Mouse (Mus musculus) cerebellum, postnatal 4 days (tissue): ENCODE measurements around the gene Baz2b.

Experiments used
- DNase-seq, 2 experiments: peaks; one replicate each; pipeline ENCODE4 v3.0.0; 2022; ENCODE audit warnings: low spot score in 2 of 2, mixed read lengths in 1 of 2

The Baz2b gene

DNA sequence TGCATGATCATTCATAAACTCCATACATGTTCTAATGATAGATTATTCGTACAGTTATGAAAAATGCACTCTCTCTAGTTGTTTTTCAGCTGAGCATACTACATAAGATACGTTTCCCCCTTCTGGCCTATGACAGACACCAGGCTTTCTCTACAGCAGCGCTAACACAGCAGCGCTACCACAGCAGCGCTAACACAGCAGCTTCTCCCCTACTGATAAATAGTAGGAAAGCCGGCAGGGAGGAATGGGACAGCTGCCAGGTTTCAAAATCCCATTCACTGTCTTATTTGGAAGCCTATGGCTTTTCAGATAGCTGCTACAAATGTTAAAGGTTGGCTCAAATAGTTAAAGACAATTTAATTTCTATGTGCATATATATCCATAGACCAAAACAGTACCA lies 251.1 kb downstream of the Baz2b start:
- peak in 1 of 2 experiments; percentile 34 for DNase-seq

GRCm38 (mm10) chr2:59955916-59956315 lies 253.7 kb downstream of the Baz2b start:
- DNase-seq = no peak

GRCm38 (mm10) chr2:59954791-59955190 lies 254.8 kb downstream of the Baz2b start:
- DNase-seq = no peak

DNA sequence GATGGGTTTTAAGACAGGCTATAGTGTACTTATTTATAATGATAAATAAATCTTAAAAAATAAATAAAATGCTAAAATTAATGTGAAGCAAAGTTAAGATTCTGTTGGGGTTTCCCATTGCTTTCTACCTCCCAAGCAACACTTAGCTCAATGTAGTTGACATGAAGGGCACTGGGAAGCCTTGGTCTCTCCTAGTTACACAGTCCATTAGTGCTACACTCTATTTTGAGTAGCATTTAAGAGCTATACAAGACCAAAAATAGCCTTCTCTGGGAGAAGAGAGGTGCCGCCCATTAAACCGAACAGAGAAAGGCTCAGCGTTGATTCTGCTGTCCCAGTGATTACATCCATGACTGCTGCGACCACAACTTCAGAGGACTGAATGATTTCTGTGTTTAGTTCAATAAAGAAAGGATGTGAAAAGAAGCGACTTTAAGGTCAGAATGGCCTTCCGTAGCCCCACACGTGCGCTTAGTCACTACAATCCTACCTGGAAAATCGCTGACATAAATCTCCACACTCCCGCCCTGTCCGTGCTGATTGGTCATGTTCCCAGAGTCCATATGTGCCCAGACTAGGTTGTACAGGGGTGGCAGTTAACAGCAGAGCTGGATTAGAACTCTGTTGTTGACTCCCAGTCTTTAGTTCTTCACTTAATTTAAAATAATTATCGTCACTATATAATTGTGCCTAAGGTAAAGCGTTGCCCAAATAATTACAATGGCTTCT lies 257.2 kb downstream of the Baz2b start:
- no peak for DNase-seq

GRCm38 (mm10) chr2:59951706-59952105 lies 257.9 kb downstream of the Baz2b start:
- no peak for DNase-seq

DNA sequence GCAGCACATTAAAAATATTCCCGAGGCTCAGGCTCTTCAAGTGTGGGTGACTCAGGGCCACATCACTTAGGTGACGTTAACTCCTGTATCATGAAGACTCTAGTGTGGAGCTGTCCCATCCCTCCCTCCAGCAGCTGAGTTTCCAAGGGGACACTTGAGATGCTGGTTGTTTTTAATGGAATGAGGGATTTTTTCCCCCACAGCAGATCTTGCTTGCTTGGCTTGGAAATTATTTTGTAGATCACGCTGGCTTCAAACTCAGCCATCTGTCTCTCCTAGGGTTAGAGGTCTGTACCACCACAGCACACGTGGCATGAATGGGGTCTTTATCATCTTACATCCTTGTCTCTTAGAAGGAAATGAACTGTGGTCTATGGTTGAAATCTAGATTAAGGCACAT lies 258.5 kb downstream of the Baz2b start:
- DNase-seq = no peak

DNA sequence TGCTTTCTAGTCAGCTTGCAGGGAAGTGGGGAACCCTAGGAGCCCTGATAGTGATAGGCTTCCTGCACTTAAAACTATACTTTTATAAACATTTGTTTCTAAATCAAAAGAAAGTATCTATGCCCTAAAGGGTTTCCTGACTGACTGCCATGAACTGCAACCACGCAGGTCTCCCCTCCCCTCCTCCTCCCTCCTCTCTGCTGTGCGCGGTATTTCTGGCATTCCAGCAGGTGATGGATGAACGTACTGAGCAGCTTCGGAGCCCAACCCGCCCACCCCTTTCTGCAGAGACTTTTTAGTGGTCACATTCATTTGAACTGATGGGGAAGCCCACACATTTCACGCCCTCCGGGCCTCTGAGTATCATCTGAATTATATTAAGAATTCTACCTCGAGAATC lies 273.3 kb downstream of the Baz2b start:
- DNase-seq = no peak

- no peak for DNase-seq
These were observed 276.5 kb downstream of the Baz2b start for GRCm38 (mm10) chr2:59933129-59933528.

- no peak for DNase-seq
These were observed 277.4 kb downstream of the Baz2b start for GRCm38 (mm10) chr2:59932244-59932643.

GRCm38 (mm10) chr2:59913610-59914009 lies 296.0 kb downstream of the Baz2b start:
- DNase-seq = no peak

GRCm38 (mm10) chr2:59908048-59908447 lies 301.6 kb downstream of the Baz2b start:
- no peak for DNase-seq

DNA sequence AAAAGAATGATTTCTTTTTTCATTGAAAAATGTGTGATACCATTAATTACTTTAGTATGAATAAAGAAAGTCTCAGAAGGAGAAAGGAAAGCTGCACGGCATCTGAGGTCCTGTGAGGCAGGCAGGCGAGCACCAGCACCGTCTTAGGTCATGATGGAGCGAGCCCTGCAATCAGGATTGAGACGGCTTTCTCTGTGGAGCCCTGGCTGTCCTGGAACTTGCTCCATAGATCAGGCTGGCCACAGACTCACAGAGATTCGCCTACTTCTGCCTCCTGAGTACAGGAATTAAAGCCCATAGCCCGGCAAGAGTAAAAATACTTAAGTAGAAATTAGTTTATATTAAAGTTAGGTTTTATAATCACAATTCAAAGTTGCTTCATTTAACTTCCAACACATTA lies 305.6 kb downstream of the Baz2b start:
- no peak for DNase-seq

- DNase-seq = no peak
These were observed 311.0 kb downstream of the Baz2b start for GRCm38 (mm10) chr2:59898666-59899065.

DNA sequence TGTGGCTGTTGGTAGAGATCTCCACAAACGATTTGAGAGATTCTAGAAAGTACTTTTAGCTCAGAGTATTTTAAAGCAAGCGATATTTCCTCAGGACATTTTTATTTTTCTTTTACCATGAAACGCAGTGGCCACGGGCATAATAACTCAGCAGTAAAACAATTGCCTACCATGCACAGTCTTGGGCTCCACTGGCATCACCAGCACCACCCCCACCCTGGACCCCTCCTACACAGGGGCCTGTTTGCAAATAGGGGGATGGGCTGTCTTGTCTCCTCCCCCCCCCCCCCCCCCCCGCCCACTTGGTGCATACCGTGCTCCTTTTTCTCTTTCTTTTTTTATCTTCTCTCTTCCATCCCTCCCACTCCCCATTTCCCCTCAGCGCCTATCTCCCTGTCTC lies 311.5 kb downstream of the Baz2b start:
- no peak for DNase-seq

DNA sequence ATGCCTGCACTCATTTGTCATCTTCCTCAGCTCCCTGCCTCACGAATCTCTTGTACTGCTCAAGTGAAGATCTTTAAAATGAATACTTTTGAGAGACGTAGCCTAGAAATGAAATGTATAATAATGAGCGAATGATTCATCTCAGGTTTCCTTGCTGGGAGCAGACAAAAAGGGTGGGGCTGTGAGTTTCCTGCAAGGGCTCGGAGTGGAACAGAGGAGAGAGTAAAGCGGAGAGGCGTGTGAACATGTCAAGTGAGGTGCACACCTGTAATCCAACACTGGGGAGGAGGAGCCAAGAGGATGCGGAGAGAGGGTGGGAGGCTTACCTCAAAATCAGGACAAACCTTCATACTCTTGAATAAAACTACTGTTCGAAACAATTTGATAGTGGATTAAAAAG lies 312.8 kb downstream of the Baz2b start:
- no peak for DNase-seq

GRCm38 (mm10) chr2:59896400-59896799 lies 313.2 kb downstream of the Baz2b start:
- DNase-seq = no peak

- DNase-seq = no peak
These were observed 319.9 kb downstream of the Baz2b start for GRCm38 (mm10) chr2:59889699-59890098.

- DNase-seq = no peak
These were observed 326.8 kb downstream of the Baz2b start for GRCm38 (mm10) chr2:59882742-59883281.

GRCm38 (mm10) chr2:59881831-59882741 lies 327.6 kb downstream of the Baz2b start, which contains the start of gene Wdsub1:
TSS of gene Wdsub1 (minus strand) at chr2:59882591.
- DNase-seq = peak; percentile 67 to 88

DNA sequence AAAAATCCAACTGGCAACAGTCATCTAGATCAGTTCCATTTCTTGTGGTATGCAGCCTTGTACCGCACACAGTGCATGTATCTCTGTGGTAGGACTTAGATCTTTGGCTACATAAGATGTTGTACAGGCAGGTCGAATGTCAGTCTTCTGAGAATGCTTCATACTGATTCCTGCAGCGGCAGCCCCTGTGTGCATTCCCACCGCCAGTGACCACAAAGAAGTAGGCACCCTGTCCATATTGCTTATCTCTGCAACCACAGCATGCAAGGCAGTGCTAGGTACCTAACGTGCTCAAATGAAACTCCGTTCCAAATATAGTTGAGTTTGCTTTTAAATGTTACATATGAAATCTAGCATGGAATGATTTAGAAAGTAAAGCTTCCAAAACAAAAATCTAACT lies 328.2 kb downstream of the Baz2b start:
- no peak for DNase-seq

DNA sequence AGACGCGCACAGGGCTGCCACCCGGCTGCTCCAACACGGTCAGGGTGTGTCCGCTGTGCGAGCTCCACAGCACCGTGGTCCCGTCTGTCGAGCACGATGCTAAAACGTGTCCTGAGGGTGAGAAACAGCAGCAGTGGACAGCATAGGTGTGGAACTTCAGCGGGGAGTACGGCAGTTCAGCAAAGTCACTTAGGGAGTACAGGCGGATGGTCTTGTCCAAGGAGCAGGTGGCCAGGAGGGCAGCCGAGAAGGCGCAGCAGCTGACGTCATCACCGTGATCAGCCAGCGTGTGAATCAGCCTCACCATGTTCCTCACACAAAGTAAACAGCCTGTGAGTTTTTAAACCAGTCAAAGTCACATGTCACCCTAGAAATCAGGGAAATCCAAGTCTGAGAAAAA lies 331.4 kb downstream of the Baz2b start:
- DNase-seq = no peak

DNA sequence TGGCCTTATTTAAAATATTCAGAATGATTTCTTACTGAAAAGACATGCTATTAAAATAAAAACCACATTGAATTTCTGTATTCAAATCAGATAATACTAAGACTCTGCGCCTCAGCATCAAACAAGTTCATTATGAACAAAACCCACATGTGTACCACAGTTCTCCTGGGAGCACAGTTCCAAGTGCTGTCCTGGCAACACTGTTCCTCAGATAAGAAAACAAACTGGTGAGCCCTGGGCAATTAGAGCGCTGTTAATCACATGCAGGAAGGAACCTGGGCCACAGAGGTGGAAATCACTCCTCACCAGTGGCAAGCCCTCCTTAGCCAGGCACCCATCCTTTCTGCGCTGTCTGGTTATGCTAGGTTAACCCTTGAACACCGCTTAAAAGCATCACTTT lies 332.3 kb downstream of the Baz2b start:
- no peak for DNase-seq

DNA sequence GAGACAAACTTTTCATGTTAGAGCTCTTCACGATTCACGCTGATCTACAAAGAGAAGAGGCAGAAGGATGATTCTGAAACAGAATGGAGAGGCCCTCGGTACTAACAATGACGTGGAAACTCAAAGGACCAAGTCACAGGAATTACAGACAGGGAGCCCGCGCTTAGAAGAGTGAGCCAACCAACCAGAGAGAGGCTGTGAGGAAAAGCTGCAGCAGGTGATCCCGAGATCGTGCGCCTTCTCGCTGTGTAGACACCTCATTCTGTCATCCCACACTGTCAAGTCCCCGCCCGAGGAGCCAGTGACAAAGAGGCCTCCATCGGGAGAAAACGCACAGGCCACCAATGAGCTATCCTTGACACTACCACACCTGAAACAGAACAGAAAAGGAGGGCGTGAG lies 333.2 kb downstream of the Baz2b start:
- DNase-seq = no peak
